Mouse (Mus musculus) gastrocnemius, adult 8-10 months (tissue): ENCODE data around the gene Acoxl. TPM values are rescaled to one million over a fixed set of nuclear protein-coding genes. Genes with fewer than 3 reads are reported as not detected.

ENCODE experiments used
- DNase-seq, 2 experiments: peaks; one replicate each; pipeline ENCODE4 v3.0.0; 2022; ENCODE audit warnings: low spot score in 2 of 2
- total RNA-seq, 4 experiments: library from RNA; stranded (reverse); gene quantifications; 2 replicates each; pipeline ENCODE4 v1.2.4; 2022

Acoxl gene
- total RNA-seq, 4 experiments from 2014 or later, result 0.10 to 0.13 TPM; not detected in 2

- no peak for DNase-seq
Observed at GRCm38 (mm10) chr2:128029968-128030367, 191.3 kb downstream of the Acoxl start.

- DNase-seq, result no peak
Observed at GRCm38 (mm10) chr2:128032111-128032510, 193.4 kb downstream of the Acoxl start.

- DNase-seq, result no peak
Observed at GRCm38 (mm10) chr2:128033503-128033902, 194.8 kb downstream of the Acoxl start.

GRCm38 (mm10) chr2:128034066-128034665, 195.5 kb downstream of the Acoxl start:
- DNase-seq, result no peak

GRCm38 (mm10) chr2:128038259-128038890, 199.7 kb downstream of the Acoxl start:
- DNase-seq, result no peak

GRCm38 (mm10) chr2:128041066-128041750, 202.5 kb downstream of the Acoxl start:
- no peak for DNase-seq

GRCm38 (mm10) chr2:128046454-128046853, 207.8 kb downstream of the Acoxl start:
- DNase-seq, result no peak

GRCm38 (mm10) chr2:128054905-128055304, 216.2 kb downstream of the Acoxl start:
- DNase-seq, result no peak

- DNase-seq, result no peak
Observed at GRCm38 (mm10) chr2:128057872-128058271, 219.2 kb downstream of the Acoxl start.

GRCm38 (mm10) chr2:128058627-128059026, 220.0 kb downstream of the Acoxl start:
- no peak for DNase-seq

GRCm38 (mm10) chr2:128060213-128060612, 221.5 kb downstream of the Acoxl start:
- DNase-seq, result no peak

GRCm38 (mm10) chr2:128060680-128061287, 222.1 kb downstream of the Acoxl start:
- no peak for DNase-seq

GRCm38 (mm10) chr2:128061491-128061890, 222.8 kb downstream of the Acoxl start:
- no peak for DNase-seq

- DNase-seq, result no peak
Observed at GRCm38 (mm10) chr2:128062756-128063155, 224.1 kb downstream of the Acoxl start.

- DNase-seq, result no peak
Observed at GRCm38 (mm10) chr2:128065013-128065412, 226.3 kb downstream of the Acoxl start.

GRCm38 (mm10) chr2:128065576-128065975, 226.9 kb downstream of the Acoxl start:
- DNase-seq, result no peak

- DNase-seq, result no peak
Observed at GRCm38 (mm10) chr2:128067162-128067561, 228.5 kb downstream of the Acoxl start.

- no peak for DNase-seq
Observed at GRCm38 (mm10) chr2:128067596-128067995, 228.9 kb downstream of the Acoxl start.

- DNase-seq, result no peak
Observed at GRCm38 (mm10) chr2:128068176-128068575, 229.5 kb downstream of the Acoxl start.

GRCm38 (mm10) chr2:128069025-128069424, 230.3 kb downstream of the Acoxl start:
- DNase-seq, result no peak

- DNase-seq, result no peak
Observed at GRCm38 (mm10) chr2:128071791-128072190, 233.1 kb downstream of the Acoxl start.

- no peak for DNase-seq
Observed at GRCm38 (mm10) chr2:128072944-128073343, 234.3 kb downstream of the Acoxl start.
